Mouse (Mus musculus) cerebellum, adult 11 months (tissue): ENCODE results near the gene Wnt16.
"Not testable (repeated sequence)": the region's sequence is repeated elsewhere in the genome, so short reads cannot be mapped to it uniquely, and the experiment has no call there.

Experiments
- DNase-seq: peaks from one replicate; pipeline ENCODE4 v3.0.0; 2022

Wnt16 gene

GRCm38 (mm10) chr6:22288004-22288736, at the start of gene Wnt16:
TSS of gene Wnt16 (plus strand) at chr6:22288227.
- DNase-seq, result no peak

- no peak for DNase-seq
Observed at GRCm38 (mm10) chr6:22243321-22243720, 44.7 kb upstream of the Wnt16 start.

- no peak for DNase-seq
Observed at GRCm38 (mm10) chr6:22246696-22247095, 41.3 kb upstream of the Wnt16 start.

- DNase-seq, result no peak
Observed at GRCm38 (mm10) chr6:22258784-22259183, 29.2 kb upstream of the Wnt16 start.

- no peak for DNase-seq
Observed at GRCm38 (mm10) chr6:22262519-22262918, 25.5 kb upstream of the Wnt16 start.

GRCm38 (mm10) chr6:22264094-22264493, 23.9 kb upstream of the Wnt16 start:
- DNase-seq, result not testable (repeated sequence)

GRCm38 (mm10) chr6:22266018-22266417, 22.0 kb upstream of the Wnt16 start:
- DNase-seq, result no peak

GRCm38 (mm10) chr6:22267807-22268667, 20.0 kb upstream of the Wnt16 start:
- no peak for DNase-seq

GRCm38 (mm10) chr6:22268677-22269076, 19.4 kb upstream of the Wnt16 start:
- no peak for DNase-seq

- DNase-seq, result no peak
Observed at GRCm38 (mm10) chr6:22269840-22270521, 18.0 kb upstream of the Wnt16 start.

- DNase-seq, result no peak
Observed at GRCm38 (mm10) chr6:22277941-22278340, 10.1 kb upstream of the Wnt16 start.

GRCm38 (mm10) chr6:22280217-22280861, 7.7 kb upstream of the Wnt16 start:
- DNase-seq, result peak; percentile 10

- no peak for DNase-seq
Observed at GRCm38 (mm10) chr6:22282405-22282804, 5.6 kb upstream of the Wnt16 start.

- DNase-seq, result no peak
Observed at GRCm38 (mm10) chr6:22288737-22289460, 872 bp downstream of the Wnt16 start.

GRCm38 (mm10) chr6:22289461-22290021, 1.5 kb downstream of the Wnt16 start:
- no peak for DNase-seq

GRCm38 (mm10) chr6:22290790-22291189, 2.8 kb downstream of the Wnt16 start:
- DNase-seq, result no peak

- DNase-seq, result no peak
Observed at GRCm38 (mm10) chr6:22292056-22292455, 4.0 kb downstream of the Wnt16 start.

GRCm38 (mm10) chr6:22293922-22294321, 5.9 kb downstream of the Wnt16 start:
- DNase-seq, result no peak

- no peak for DNase-seq
Observed at GRCm38 (mm10) chr6:22297028-22297427, 9.0 kb downstream of the Wnt16 start.

GRCm38 (mm10) chr6:22298059-22298458, 10.0 kb downstream of the Wnt16 start:
- no peak for DNase-seq

- peak; percentile 41 for DNase-seq
Observed at GRCm38 (mm10) chr6:22325364-22326072, 37.5 kb downstream of the Wnt16 start.
